Mouse (Mus musculus) adipocyte (in vitro differentiated cells): Measurements from ENCODE around the gene Acp7.

ENCODE experiments used
- DNase-seq: peaks from one replicate; pipeline ENCODE4 v3.0.0-alpha.2; 2016; ENCODE audit warnings: low spot score

The Acp7 gene

DNA sequence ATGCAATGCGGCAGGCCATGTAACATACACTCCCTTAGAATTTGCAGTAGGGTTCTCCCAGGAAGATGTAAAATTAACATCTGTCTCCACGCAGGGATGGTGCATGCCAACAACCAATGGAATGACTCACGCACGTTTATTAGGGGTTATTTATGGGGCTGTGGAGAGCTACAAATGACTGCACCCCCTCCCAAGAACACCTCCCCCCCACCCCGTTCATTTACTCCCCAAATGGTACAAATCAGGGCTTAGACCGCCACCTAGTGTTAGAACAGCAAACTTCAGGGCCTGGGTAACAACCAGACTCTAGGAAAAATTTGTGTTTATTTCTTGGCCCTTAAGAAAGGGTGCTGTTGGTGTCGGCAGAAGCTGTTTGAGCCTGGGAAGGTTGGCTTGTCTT lies 29.5 kb downstream of the Acp7 start:
- DNase-seq = peak; percentile 75

DNA sequence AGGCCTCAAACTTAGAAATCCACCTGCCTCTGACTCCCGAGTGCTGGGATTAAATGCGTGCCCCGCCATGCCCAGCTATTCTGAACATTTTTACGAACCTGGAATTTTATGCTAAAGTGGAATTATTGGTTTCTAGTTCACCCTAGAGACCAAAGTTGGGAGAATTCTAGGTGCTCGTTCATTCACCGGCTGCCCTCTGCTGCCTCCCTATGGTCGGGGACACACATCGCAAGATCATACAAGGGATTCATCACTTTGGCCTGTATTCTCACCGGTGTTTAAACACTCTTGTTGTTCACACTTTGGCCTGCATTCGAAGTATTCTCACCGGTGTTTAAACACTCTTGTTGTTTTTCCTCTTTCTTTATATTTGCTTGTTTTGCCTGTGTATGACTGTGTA lies 30.1 kb downstream of the Acp7 start:
- peak; percentile 75 for DNase-seq

DNA sequence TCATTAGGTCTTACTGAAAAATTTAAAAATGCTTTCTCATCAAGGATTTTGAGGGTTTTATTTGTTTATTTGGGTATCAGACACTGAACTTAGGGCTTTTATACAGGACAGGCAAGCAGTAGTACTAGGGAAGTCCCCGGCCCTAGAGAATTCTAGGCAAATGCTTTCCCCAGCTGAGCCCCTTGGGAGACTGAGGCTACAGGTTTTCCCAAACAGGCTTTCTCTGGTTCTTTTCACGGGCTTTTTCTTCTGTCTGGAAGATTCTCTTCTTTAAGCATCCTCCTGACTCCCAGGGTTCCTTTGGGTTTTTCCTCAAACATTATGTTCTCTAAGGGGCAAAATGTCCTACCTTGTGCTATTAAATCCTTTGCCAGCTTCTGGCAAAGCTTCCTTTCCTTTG lies 32.2 kb downstream of the Acp7 start:
- DNase-seq = no peak

DNA sequence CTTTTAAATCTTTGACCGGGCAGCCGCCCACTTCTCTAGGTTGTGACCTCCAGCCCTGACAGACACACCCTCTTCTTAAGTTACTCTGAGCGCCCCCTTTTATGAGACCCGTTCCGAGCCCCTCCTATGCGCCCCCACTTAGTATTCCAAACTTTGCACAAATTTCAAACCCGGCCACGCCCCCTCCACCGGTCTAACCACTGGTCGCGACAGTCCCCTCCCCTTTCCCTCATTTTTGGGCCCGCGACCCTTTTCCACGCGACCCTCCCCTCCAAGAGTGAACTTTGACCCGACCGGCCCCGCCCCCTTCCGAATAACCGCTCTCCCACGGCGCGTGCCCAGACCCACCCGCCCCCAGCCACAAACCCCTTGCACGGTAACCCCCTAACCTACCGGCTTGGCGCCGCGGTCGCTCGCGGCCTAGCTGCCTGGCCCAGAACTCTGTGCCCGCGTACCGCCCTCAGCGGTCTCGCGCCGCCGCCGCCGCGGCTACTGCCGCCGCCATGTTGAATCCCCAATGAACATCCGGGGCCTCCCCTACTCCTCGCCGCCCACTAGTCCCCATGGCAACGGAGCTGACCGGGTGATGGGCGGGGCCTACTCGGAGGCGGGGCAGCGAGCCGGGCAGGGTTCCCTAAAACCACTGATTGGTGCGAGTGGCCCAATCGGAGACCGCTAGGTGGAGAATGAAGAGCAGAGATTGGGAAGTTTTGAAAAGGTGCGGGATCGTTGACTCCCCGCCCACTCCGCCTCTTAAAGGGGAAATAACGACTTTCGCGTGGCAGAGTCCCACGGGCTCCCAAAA lies 33.3 kb downstream of the Acp7 start, which contains the start of the genes Samd4b and Pak4:
TSS of gene Samd4b (minus strand) at position 503 of the 805 bp plus-strand sequence.
TSS of gene Pak4 (minus strand) at position 544 of the 805 bp plus-strand sequence.
- peak; percentile 95 for DNase-seq

DNA sequence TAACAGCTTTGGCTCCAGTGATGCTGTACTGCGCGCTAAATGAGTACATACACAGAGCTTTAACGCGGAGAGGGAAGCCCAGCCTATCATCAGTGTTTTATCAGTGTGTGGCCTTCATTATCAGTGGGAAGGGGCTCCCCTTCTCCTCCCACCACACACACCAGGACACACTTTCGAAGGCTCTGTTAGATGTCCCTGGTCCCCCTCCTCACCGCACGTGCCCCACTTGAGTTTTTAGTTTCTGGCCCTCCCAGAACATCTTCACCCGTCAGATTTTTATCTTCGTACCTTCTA lies 33.9 kb downstream of the Acp7 start:
- no peak for DNase-seq

DNA sequence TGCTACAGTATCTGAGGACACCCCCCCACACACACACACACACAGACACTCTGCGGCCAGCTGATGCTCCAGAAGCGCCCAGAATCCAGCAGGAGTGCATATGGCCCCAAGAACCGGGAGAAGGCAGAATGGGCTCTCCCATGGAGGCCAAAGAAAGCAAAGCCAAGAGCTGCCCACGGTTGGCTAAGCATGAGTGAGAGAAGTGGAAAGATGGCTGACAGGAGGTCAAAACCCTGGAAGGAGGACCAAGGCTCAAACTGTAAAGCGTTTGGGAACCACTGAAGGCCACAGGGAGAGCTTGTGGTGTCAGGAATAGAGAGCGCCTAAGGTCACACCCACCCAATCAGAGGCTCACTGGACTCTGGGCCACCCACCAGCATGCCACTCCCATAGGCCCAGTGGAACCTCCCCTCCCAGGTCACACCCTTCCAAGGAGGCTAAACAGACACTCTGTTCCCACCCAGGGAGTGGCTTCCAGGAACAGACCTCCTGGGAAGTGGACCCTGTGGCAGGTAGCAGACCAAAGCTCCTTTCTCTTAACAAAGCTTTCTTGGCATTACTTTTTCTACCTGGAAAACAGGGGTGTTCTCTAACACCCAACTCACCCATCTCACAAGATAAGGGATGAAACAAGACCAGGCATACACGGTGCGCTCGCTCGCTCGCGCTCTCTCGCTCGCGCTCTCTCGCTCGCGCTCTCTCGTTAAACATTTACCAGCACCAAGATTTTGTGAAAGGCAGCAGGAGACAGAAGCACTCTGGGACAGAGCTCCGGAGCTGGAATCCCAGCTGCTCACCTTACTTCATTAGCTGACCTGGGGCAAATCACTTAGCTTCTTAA lies 34.5 kb downstream of the Acp7 start:
- DNase-seq = peak; percentile 19

DNA sequence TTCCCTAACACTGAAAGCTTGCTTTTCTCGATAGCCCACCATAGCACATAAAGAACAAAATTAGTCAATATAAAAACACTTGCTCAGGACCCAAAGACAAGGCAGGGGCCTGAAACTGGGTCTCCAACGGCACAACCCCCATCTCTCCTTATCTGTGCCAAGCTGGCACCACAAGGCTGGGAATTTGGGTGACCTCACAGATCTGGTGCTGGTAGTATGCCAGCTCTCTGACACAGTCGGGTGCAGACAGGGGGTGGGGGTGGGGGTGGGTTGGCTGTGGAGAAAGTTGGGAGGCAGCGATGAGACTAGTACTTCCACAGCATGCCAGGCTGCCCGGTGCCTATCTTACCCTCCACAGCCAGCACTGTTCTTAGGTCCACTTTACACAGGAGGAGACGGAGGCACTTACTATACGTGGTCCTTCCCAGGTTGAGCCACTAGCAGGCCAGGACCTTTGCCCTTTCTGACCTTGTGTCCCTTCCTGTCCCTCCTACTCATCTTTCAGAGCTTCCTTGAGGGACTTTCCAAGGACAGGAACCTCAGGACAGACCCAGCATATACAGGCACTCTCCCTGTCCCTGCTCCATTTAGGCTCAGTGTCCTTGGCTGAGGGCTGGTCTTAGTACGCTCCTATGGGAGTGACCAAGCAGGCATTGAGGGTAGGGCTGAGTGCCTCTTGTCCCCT lies 35.2 kb downstream of the Acp7 start:
- DNase-seq = peak; percentile 18

DNA sequence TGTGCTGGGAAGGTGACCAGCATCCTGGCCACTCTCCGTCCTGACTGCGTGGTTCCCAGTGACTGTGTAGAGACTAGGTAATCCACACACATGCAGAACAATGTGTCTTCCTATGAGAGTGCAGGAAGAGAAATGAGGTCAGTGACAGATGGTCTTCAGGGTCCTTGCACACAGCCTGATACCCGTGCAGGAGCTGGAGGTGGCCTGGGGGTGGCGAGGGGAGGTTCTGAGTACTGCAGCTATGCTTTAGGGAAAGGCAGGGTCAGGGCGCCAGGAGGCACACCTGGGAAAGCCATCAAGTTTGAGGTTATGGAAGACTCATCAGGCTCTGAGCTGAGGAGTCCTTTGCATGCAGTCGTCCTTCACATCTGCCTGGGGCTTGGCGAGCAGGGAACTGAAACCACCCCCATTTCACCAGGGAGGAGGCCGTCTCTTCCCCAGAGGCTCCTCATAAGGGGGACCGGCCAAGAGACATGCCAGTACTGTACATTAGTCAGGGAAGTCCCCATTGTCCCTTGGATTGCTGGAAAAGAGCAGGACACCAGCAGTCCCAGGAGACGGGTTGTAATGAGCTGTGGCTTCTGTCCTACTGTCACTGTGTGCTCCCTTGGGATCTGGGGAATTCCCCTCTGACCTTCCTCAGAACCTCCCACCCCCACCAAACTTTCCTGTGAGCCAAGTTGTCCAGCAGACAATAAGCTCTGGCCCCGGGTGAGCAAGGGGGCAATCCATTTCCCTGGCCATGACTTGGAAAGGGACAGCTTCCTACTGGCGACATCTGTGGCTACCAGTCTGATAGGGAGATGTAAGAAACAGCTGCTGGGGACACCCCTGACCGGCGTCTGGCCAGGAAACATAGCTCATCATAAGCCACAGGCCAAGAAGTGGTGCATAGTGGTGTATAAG lies 37.7 kb downstream of the Acp7 start:
- peak; percentile 48 for DNase-seq

DNA sequence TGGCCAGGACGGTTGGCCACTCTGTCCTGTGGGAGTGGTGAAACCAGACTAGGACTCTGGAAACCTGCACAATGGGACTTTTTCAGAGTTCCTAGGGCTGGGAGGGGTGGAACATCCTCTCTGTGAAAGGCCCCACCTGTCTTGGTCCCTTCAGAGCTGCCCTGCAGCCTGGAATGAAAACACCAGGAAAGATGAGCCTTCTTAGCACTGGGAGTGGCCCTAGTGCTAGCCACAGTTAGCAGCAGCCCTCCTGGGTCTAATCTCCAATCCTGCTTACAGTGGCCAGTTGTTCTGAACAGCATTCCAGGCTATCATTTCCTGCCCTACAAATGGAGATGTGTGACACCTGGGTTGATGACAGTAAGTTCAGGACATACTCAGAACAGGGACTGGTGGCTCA lies 39.3 kb downstream of the Acp7 start:
- DNase-seq = no peak

DNA sequence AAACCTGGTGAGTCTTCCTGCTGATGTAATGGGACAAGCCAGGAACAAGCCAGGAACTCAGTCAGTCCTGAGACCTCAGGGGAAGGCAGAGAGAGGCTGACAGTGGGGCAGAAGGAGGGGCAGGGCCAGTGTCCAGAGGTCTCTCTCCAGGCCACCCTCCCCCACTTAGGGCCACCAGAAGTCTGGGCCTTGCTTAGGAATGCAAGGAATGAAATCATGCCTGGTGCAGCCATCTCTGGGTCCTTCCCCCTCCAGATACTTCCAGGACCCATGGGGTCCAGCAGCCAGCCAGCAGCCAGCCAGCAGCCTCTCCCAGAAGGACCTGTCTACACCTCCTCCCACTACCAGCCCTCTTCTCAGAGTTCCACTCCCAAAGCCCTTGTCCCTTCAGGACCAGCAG lies 43.5 kb downstream of the Acp7 start:
- DNase-seq = no peak

DNA sequence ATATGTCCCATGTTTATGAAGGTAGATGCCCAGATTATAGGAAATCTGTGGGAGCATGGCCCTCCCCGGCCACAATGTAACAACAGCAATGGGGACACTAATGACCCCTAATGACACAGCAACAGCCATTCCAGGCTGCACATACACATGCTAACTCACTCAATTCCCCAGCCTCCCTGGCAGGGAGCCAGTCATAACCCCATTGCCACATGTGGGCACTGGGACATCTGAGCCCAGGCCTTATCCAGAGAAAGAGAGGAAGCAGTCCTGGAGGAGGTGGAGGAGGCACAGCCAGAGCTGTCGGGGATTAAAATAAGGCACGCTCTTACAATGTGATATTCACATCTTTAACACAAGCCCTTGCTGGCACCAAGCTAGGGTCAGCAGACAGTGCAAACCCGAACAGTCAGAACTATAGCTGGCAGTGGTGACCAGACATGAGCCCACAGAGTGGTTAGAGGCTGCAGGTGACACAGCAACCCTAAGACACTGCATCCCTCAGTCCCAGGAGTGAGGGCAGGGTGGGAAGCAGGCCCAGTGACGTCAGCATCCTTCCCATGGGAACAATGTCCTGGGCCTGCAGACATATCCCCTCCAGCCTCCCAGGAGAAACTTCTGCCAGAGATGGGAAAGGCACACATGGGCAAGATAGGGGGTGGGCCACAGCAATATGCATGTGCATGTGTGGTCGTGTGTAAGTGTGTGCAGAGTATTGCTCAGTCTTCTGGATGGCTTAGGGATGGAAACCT lies 44.3 kb downstream of the Acp7 start:
- DNase-seq = peak; percentile 35

DNA sequence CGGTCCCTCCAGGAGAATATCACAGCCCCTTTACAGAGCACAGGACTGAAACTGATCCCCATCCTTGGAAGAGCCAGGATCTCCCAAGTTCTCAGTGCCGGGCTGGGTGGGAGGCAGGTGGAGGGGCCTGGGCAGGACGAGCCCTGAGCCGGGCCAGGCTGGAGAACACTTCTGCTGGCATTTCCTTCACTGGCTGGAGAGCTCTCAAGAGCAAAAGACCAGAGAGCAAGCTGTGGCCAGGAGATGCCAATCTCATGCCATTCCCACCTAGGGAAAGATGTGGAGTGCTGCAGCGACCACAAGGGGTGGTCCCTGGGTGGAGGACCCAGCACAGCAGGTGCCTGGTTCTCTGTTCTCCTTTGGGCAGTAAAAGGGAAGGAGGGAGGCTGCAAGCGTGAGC lies 46.1 kb downstream of the Acp7 start:
- no peak for DNase-seq

DNA sequence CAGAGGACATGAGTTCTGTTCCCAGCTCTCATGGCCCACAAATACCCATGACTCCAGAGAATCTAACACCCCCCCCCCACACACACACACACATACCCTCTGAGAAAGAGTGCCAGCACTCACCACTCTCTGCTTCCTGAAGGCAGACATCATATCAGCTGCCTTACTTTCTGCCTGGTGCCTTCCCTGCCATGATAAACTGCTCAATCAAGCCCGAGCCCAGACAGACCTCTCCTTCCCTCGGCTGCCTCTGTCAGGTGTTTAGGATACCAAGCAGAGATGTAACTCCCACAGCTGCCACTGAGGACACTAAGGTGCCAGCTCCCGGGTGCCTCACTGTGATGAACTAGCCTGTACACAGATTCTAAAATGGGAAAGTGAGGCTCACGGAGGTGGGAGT lies 46.7 kb downstream of the Acp7 start:
- no peak for DNase-seq

DNA sequence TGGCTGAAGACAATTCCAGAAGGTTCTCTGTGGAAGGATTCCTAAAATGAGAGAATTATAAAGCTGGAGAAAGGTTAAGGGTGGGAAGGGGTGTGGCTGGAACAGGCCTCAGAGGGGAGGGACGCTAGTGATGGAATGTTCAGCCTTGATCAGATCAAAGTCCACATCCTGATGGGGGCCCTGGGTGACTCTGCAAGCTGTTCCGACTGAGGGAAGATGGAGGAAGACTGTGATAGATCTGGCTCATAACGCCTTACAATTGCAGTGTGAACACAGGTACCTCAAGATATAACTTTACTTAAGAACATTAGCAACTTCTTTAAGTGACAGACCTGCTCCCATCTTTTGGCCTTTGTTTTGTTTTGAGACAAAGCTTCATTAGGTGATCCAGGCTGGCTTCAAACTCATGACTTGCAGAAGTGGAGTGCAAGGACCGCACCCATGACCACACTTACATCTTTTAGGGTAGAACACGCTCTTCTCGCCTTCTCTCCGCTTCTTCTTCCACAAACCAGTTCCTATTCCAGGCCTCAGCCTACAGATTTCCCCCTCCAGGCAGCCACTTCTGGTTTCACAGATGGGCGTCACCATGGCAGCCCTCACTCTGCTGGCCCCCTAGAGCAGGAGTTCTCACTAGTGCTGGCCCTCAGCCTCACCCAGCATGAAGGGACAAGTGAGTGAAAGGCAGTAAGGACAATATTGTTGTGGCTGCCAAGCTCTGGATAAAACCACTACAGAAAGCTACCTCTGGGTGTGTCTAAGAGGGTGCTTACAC lies 47.4 kb downstream of the Acp7 start:
- no peak for DNase-seq

DNA sequence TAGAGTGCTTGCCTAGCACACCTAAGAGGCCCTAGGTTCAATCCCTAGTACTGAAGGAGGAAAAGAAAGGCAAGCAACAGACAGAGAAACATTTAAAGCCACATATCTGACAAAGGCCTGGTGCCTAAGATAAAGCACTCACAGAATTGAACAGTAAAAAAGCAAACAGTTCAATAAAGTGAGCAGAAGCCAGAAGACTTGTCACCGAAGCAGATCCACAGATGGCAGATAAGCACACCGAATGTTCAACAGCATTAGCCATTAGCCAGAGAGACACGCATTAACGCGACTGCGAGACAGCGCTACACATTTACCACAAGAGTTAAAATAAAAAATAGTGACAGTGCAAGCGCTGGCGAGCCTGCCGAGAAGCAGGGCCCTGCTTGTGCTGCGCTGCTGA lies 48.3 kb downstream of the Acp7 start:
- DNase-seq = no peak

DNA sequence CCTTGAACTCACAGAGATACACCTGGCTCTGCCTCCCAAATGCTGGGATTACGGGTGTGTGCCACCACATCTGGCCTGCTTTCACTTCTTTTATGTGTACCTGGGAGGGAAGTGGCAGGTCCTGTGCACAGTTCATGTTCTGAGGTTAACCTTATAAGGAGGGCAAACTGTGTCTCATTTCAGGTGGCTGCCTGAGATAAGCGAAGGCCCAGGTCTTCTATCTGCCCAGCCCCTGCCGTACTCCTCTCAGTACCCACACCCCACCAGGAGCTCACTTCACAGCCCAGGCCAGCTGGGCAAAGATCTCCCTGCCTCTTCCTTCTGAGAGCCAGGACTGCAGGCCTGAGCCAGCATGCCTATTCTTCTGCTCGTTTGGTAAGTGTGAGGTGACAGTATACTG lies 49.4 kb downstream of the Acp7 start:
- DNase-seq = no peak

DNA sequence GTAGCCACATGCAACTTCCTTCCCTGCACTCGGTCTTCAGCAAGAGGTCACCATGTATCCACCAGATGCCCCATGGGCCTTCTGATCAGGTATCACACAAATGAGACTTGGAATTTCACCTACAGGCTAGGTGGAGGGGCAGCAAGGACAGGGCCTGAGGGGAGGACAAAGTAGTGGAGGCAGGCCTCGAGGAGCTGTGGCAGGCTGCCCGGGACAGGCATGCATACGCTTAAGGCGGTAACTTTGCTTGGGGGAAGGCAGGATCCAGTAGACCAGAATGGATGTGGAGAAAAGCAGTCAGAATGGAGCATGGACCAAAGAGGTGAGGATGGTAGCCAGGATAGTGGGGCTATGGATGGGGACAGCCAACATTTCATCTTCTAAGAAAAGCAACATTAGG lies 51.3 kb downstream of the Acp7 start:
- no peak for DNase-seq

DNA sequence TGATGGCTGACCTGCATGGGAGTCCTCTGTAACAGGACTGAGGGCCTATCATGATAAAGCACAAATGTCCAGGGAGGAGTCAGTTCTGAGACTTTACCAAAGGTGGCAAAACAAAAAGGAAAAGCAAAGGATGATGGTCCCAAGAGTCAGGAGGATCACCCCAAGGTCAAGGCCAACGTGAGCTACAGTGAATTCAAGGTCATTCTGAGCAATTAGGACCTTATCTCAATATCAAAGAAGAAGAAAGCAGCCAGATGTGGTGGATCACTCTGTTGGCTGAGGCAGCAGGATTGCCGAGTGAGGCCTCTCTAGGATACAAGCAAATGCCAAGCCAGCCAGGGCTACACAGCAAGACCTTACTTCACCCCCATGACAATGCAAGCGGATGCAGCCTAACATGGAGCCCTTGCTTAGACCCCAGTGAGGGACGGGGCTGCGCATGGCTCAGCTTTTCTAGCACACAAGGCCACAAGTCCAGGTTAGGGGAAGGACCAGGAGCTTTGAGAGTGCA lies 52.5 kb downstream of the Acp7 start:
- DNase-seq = no peak

DNA sequence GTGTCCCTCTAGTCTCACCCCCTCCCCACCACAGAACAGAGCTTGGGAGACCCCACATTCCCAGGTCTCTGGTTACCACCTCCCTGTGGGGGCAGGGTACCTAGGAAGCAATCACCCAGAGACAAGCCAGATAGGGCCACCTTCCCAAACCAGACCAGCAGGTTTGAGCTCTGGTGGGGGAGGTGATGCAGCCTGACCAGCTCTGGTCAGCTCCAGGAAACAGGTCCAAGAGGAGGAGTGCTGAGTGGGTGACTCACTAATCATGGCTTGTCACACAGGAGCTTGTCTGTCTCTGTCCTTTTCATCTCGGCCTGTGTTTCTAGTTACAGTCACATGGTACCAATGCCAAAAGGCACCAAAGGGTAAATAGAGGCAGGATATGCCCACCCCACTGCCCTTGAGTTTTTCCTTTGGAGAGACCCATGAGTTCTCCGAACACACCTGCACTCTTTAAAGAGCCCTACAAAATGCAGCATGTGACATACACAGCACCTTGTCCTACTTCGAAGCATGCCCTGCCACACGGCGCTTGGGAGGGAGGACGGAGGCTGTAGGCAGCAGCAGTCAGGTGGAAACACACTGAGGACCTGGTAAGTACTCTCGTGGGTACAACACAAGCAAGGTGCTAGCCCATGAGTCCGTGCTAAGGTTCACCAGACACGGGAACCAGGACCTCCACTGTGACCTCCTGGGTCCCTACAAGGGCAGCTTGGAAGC lies 53.1 kb downstream of the Acp7 start:
- DNase-seq = no peak
